Mouse (Mus musculus) brain, embryonic 14.5 days (tissue): ENCODE results near the gene Tlnrd1.

Experiments used
- CTCF ChIP-seq: fragments of 200-500 bp; IDR thresholded peaks from 2 replicates; pipeline ENCODE4 v1.5.1; 2012; ENCODE audit warnings: inconsistent platforms, mild to moderate bottlenecking, moderate library complexity, borderline replicate concordance; ENCODE audit not compliant: insufficient read depth, insufficient read length; ENCODE audit errors: extremely low read depth
- POLR2A ChIP-seq: fragments of 200-500 bp; IDR thresholded peaks from 2 replicates; pipeline ENCODE4 v1.6.1; 2012; ENCODE audit warnings: mild to moderate bottlenecking, inconsistent platforms, borderline replicate concordance; ENCODE audit not compliant: poor library complexity, insufficient read depth, insufficient read length, severe bottlenecking; ENCODE audit errors: extremely low read depth

GRCm38 (mm10) chr7:83857921-83858320, 26.2 kb downstream of the Tlnrd1 start:
- TF ChIP-seq POLR2A: no peak
- TF ChIP-seq CTCF: no peak
